Mouse (Mus musculus) left cerebral cortex, postnatal 14 days (tissue): ENCODE data around the gene Col4a1. TPM values are rescaled to one million over a fixed set of nuclear protein-coding genes. Genes with fewer than 3 reads are reported as not detected.

Source experiments
- DNase-seq, 2 experiments: peaks; one replicate each; pipeline ENCODE4 v3.0.0; 2021 to 2022; ENCODE audit warnings: low spot score in 2 of 2, mixed read lengths in 1 of 2
- intact Hi-C: fragments of 180-260 bp; cut with DNase I; formaldehyde crosslinking; loops from one replicate; pipeline ENCODE4 v1.15.1; 2025
- total RNA-seq, 2 experiments: library from RNA; stranded (reverse); gene quantifications; 2 replicates each; pipeline ENCODE4 v1.2.3; 2021

The Col4a1 gene
- total RNA-seq, 2 experiments from 2014 or later: 108 to 118 TPM

DNA sequence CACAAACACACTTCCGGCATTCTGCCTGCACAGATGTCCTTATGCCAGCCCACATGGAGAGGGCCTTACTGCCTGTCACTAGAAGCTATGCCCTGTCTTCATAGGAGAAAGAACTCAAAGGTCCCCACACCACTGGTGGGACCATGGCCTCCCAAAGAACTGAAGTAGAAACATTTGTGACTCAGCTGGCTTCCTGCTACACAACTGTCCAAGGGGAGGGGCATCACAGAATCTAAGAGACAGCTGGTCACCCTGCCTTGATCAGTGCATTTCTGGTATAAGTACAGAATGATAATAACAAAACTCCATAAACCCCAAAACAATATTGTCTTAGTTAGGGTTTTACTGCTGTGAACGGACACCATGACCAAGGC lies 156.3 kb downstream of the Col4a1 start:
- no peak for DNase-seq
- intact Hi-C loops: no loop called here

DNA sequence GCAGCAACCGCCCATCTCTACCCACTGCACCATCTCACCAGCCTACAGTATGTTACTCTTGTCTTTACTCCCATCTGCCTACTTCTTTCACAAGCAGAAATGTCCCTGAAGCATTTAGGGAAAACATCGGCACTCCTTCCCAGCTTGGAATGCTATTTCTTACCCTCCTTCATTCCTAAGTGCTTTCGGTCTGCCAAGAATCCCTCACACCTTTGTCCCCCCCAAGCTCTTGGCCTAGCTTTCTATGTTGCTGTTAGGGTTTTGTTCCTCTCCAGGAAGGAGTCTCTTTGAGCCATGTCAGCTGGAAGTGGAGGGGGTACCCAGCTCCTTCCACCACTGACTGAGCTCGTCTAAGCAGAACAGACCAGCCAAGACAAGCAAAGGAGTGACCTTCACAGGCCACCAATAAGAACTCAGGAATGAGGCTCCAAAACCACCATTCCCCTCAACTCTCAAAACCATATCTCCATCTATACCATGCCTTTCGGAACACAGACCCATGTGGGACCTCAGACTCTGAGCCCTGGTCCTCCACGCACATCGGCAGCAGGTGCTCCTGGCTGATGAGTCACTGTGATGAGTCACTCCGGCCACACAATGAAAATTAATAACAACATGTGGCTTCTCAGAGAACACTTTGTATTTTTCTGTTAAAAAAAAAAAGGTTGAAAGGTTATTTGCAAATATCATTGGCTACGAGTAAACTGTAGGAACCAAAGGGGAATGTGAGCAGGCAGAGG lies 156.9 kb downstream of the Col4a1 start:
- intact Hi-C loops: no loop called here
- peak in 1 of 2 experiments; percentile 23 for DNase-seq

DNA sequence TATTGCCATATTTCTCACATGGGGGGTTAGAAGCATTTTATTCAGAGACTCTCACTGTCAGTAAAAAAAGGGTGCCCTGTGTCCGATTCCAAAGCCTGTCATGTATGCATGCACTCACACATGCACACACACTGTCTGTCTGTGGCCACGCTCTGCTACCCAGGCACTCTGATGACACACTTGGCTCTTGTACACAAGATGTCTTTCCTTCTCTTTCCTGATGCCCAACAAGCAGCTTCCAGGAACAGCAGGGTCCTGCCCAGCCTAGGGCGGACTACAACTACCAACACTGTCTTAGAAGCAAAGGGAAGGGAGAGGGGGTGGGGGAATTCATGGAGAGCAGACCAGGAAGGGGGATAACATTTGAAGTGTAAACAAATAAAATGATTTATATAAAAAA lies 162.4 kb downstream of the Col4a1 start:
- intact Hi-C loops: no loop called here
- no peak for DNase-seq

DNA sequence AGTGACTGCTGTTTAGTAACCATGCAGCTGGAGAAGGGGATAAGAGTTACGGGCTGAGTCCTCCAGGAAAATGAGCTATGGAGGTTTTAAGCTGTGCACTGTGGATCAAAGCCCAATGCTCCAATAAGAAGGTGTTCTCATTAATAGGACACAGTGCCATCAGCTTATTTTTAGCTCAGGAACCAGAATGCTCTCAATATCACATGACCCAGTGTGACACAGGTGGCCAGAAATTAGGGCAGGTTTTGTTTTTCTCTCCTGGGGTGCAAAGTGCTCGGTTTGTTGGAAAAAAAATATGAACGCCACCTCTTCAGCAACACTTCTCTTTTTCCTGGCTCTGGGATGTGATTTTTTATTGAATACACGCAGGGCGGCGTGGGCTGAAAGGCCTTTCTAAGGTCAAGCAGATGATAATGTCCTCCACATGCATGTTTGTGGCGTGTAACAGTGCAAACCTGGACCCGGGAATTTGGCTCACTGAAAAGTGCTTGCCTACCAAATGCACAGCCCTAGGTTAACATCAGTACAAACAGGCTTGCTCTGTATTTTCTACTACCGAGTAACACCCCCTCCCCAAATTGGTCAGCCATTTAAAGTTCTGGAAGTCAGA lies 163.3 kb downstream of the Col4a1 start:
- DNase-seq: no peak
- intact Hi-C loops: no loop called here

DNA sequence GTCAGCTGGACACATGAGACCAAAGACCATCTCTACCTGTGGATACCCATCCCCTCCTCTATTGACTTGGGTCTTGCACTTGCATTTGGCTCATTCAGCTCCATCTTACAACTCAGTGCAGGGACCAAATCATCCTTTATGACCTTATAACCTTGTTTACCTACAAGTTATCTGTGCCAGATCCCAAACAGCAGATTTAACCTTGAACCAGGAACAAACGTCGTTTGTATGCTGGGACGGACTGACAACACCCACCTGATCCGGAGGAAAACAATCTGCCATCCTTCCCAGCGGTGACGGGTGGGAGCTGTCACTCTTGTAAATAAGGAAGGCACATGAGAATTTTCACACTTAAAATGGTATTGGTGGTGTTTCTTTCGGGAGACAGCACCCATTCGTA lies 163.8 kb downstream of the Col4a1 start:
- no peak for DNase-seq
- intact Hi-C loops: no loop called here

Other genes starting within 250 kb of the Col4a1 start
- gene Col4a2, start within 50 bp of the Col4a1 start, total RNA-seq: 10 to 100 TPM; 72.4 to 78.6 TPM
- under 1 TPM; 0.42 to 0.87 TPM for gene Rab20, start 165.9 kb upstream of the Col4a1 start, total RNA-seq
- gene Naxd, start 184.7 kb upstream of the Col4a1 start, total RNA-seq: 10 to 100 TPM; 53.3 to 58.2 TPM
- gene Cars2, start 238.0 kb upstream of the Col4a1 start, total RNA-seq: 10 to 100 TPM; 18.2 to 26.1 TPM
- 10 to 100 TPM; 39.0 to 43.4 TPM for gene Ing1, start 242.7 kb upstream of the Col4a1 start, total RNA-seq